Mouse (Mus musculus) MEL (cell line): ENCODE results near the gene Slc35f6. TPM values are rescaled to one million over a fixed set of nuclear protein-coding genes. Genes with fewer than 3 reads are reported as not detected.

Source experiments
- DNase-seq: peaks from one replicate; pipeline ENCODE4 v3.0.0; 2011; ENCODE audit warnings: low read depth, low spot score
- H3K27ac ChIP-seq: 2 replicates; pipeline ENCODE4 v1.5.1; 2012; ENCODE audit warnings: low read depth, mild to moderate bottlenecking, control low read depth, low read length, moderate library complexity; ENCODE audit not compliant: control insufficient read depth
- H3K27me3 ChIP-seq, 2 experiments: fragments of 150-350 bp in 1 of 2; sonication (generic) in 1 of 2; 2 replicates each; pipeline ENCODE4 v1.6.1; 2012; ENCODE audit warnings: low read length in 2 of 2, mild to moderate bottlenecking in 2 of 2, improper control_type of control experiment in 1 of 2, moderate library complexity in 1 of 2; ENCODE audit not compliant: insufficient read depth in 2 of 2, control insufficient read depth in 1 of 2
- H3K36me3 ChIP-seq, 2 experiments: 2 replicates each; pipeline ENCODE4 v1.6.1; 2012 to 2014; ENCODE audit warnings: low read length in 2 of 2, improper control_type of control experiment in 1 of 2, inconsistent platforms in 1 of 2, mild to moderate bottlenecking in 1 of 2; ENCODE audit not compliant: insufficient read depth in 2 of 2, control insufficient read depth in 1 of 2
- H3K4me1 ChIP-seq, 2 experiments: fragments of 150-350 bp in 1 of 2; sonication (generic) in 1 of 2; 2 replicates each; pipeline ENCODE4 v1.6.1; 2012; ENCODE audit warnings: low read length in 2 of 2, improper control_type of control experiment in 1 of 2, mild to moderate bottlenecking in 1 of 2; ENCODE audit not compliant: insufficient read depth in 2 of 2, control insufficient read depth in 1 of 2
- H3K4me3 ChIP-seq, 2 experiments: fragments of 150-350 bp in 1 of 2; sonication (generic) in 1 of 2; 2 replicates each; pipeline ENCODE4 v1.5.1; 2012; ENCODE audit warnings: low read depth in 2 of 2, low read length in 2 of 2, mild to moderate bottlenecking in 2 of 2, moderate library complexity in 2 of 2, control low read depth in 1 of 2, improper control_type of control experiment in 1 of 2; ENCODE audit not compliant: control insufficient read depth in 1 of 2, insufficient read depth in 1 of 2
- H3K79me2 ChIP-seq: 2 replicates; pipeline ENCODE4 v1.6.1; 2012; ENCODE audit warnings: mild to moderate bottlenecking, low read length, moderate library complexity; ENCODE audit not compliant: control insufficient read depth, poor library complexity, insufficient read depth
- H3K9ac ChIP-seq: 2 replicates; pipeline ENCODE4 v1.6.1; 2012; ENCODE audit warnings: low read depth, mild to moderate bottlenecking, control low read depth, low read length, moderate library complexity; ENCODE audit not compliant: control insufficient read depth, poor library complexity, severe bottlenecking
- H3K9me3 ChIP-seq: fragments of 150-350 bp; sonication (generic); replicated peaks from 2 replicates; pipeline ENCODE4 v1.6.1; 2012; ENCODE audit warnings: mild to moderate bottlenecking, low read length, improper control_type of control experiment, moderate library complexity; ENCODE audit not compliant: insufficient read depth
- CHD2 ChIP-seq: IDR thresholded peaks from 2 replicates; pipeline ENCODE4 v1.6.1; 2011; ENCODE audit warnings: low read length, improper control_type of control experiment
- CTCF ChIP-seq, 3 experiments: IDR thresholded peaks in 2 of 3; conservative IDR thresholded peaks in 1 of 3; 2 replicates each; pipeline ENCODE4 v1.5.1; 2011 to 2012; ENCODE audit warnings: low read length in 3 of 3, low read depth in 2 of 3, mild to moderate bottlenecking in 2 of 3, improper control_type of control experiment in 1 of 3, inconsistent platforms in 1 of 3, mixed read lengths in 1 of 3, moderate library complexity in 1 of 3; ENCODE audit not compliant: control insufficient read depth in 1 of 3, insufficient read depth in 1 of 3, poor library complexity in 1 of 3, severe bottlenecking in 1 of 3
- ELF1 ChIP-seq: IDR thresholded peaks from 2 replicates; pipeline ENCODE4 v1.6.1; 2014; ENCODE audit warnings: low read depth, mild to moderate bottlenecking, inconsistent platforms, low read length, improper control_type of control experiment, moderate library complexity
- GATA1 ChIP-seq: IDR thresholded peaks from 2 replicates; pipeline ENCODE4 v1.6.1; 2011; ENCODE audit warnings: low read depth, low read length, improper control_type of control experiment
- JUND ChIP-seq: IDR thresholded peaks from 2 replicates; pipeline ENCODE4 v1.6.1; 2011; ENCODE audit warnings: low read depth, mild to moderate bottlenecking, improper control_type of control experiment, low read length
- KAT2A ChIP-seq: conservative IDR thresholded peaks from 2 replicates; pipeline ENCODE4 v1.6.1; 2012; ENCODE audit warnings: low read depth, low read length, improper control_type of control experiment, inconsistent platforms
- MAFK ChIP-seq: IDR thresholded peaks from 2 replicates; pipeline ENCODE4 v1.6.1; 2011; ENCODE audit warnings: low read depth, mild to moderate bottlenecking, low read length, improper control_type of control experiment, borderline replicate concordance
- MEF2A ChIP-seq: IDR thresholded peaks from 2 replicates; pipeline ENCODE4 v1.6.1; 2014; ENCODE audit warnings: low read depth, mild to moderate bottlenecking, inconsistent platforms, low read length, improper control_type of control experiment; ENCODE audit not compliant: poor library complexity, insufficient replicate concordance, severe bottlenecking; ENCODE audit errors: extremely low read depth
- MXI1 ChIP-seq: IDR thresholded peaks from 2 replicates; pipeline ENCODE4 v1.6.1; 2011; ENCODE audit warnings: mild to moderate bottlenecking, low read depth, low read length, improper control_type of control experiment
- MYC ChIP-seq: IDR thresholded peaks from 2 replicates; pipeline ENCODE4 v1.6.1; 2011; ENCODE audit warnings: low read depth, mild to moderate bottlenecking, low read length, improper control_type of control experiment, moderate library complexity
- NELFE ChIP-seq: IDR thresholded peaks from 2 replicates; pipeline ENCODE4 v1.6.1; 2011; ENCODE audit warnings: low read depth, low read length, improper control_type of control experiment
- RAD21 ChIP-seq: IDR thresholded peaks from 2 replicates; pipeline ENCODE4 v1.6.1; 2011; ENCODE audit warnings: mild to moderate bottlenecking, low read depth, low read length, improper control_type of control experiment
- RCOR1 ChIP-seq: IDR thresholded peaks from 2 replicates; pipeline ENCODE4 v1.6.1; 2012; ENCODE audit warnings: low read depth, mild to moderate bottlenecking, inconsistent platforms, low read length, improper control_type of control experiment
- SIN3A ChIP-seq: IDR thresholded peaks from 2 replicates; pipeline ENCODE4 v1.6.1; 2012; ENCODE audit warnings: low read length, improper control_type of control experiment, inconsistent platforms
- TBP ChIP-seq: IDR thresholded peaks from 2 replicates; pipeline ENCODE4 v1.8.0; 2011; ENCODE audit warnings: low read depth, low read length, improper control_type of control experiment
- UBTF ChIP-seq: IDR thresholded peaks from 2 replicates; pipeline ENCODE4 v1.6.1; 2012; ENCODE audit warnings: low read depth, mild to moderate bottlenecking, inconsistent platforms, low read length, improper control_type of control experiment, moderate library complexity, borderline replicate concordance; ENCODE audit not compliant: insufficient read depth
- USF1 ChIP-seq: IDR thresholded peaks from 2 replicates; pipeline ENCODE4 v1.6.1; 2014; ENCODE audit warnings: low read depth, mild to moderate bottlenecking, inconsistent platforms, low read length, improper control_type of control experiment, moderate library complexity
- ZC3H11A ChIP-seq: IDR thresholded peaks from 2 replicates; pipeline ENCODE4 v1.6.1; 2012; ENCODE audit warnings: low read depth, mild to moderate bottlenecking, inconsistent platforms, low read length, improper control_type of control experiment
- ZNF384 ChIP-seq: IDR thresholded peaks from 2 replicates; pipeline ENCODE4 v1.6.1; 2012; ENCODE audit warnings: low read depth, mild to moderate bottlenecking, inconsistent platforms, low read length, improper control_type of control experiment
- polyA plus RNA-seq, 2 experiments: library from polyadenylated mRNA; stranded (reverse) in 1 of 2; unstranded in 1 of 2; fragments of >175 nt in 1 of 2; fragments of >200 nt in 1 of 2; gene quantifications; 2 replicates each; pipeline versions ENCODE4 v1.2.1 to v1.2.4; 2012; ENCODE audit warnings: low replicate concordance in 2 of 2, low read depth in 1 of 2; ENCODE audit not compliant: insufficient read length in 2 of 2, insufficient read depth in 1 of 2, missing spikeins in 1 of 2
- total RNA-seq: library from RNA; depleted of rRNA; stranded (reverse); fragments of 300-350 nt; gene quantifications from 2 replicates; pipeline ENCODE4 v1.2.3, GENCODE M21; 2012

The Slc35f6 gene
- total and polyA plus RNA-seq, 3 experiments: 18.0 to 32.4 TPM; not detected in 1

- Histone ChIP-seq H3K36me3 (no peaks in the 10 kb centered on the region), H3K27me3 (peaks cover 11 to 13% of the 10 kb centered on the region in 2 experiments)
- DNase-seq: peak; percentile 8
Measured at GRCm38 (mm10) chr5:30617851-30618250, 29.9 kb upstream of the Slc35f6 start.

GRCm38 (mm10) chr5:30618376-30619003, 29.2 kb upstream of the Slc35f6 start:
- DNase-seq: no peak
- TF ChIP-seq CTCF (IDR thresholded peaks at IDR 0.05 in 2 of 3, conservative IDR thresholded peaks at IDR 0.05 in 1 of 3; ENCODE audit: control insufficient read depth in 1 of 3, insufficient read depth in 1 of 3, low read depth in 2 of 3, low read length in 3 of 3, poor library complexity in 1 of 3, severe bottlenecking in 1 of 3) (no peak), SIN3A (no peak), MYC (no peak), JUND (no peak), MEF2A (no peak), NELFE (no peak), UBTF (no peak), MAFK (no peak), MXI1 (no peak), USF1 (no peak), TBP (no peak), RCOR1 (no peak), ZNF384 (no peak), KAT2A (no peak), ELF1 (no peak), CHD2 (no peak), ZC3H11A (no peak), RAD21 (no peak)
- H3K9ac ChIP-seq: no peak overlapping the region
- peaks cover 4 to 11% of the 10 kb centered on the region in 2 experiments for H3K27me3 ChIP-seq
- 0 out of 4 replicates have a peak, but pooled peaks cover 0 to 4% of the 10 kb centered on the region in 2 experiments for H3K4me1 ChIP-seq
- H3K9me3 ChIP-seq: no peaks in the 10 kb centered on the region
- H3K4me3 ChIP-seq: no peak overlapping the region
- no peaks in the 10 kb centered on the region for H3K79me2 ChIP-seq
- no peak overlapping the region for H3K27ac ChIP-seq
- no peaks in the 10 kb centered on the region for H3K36me3 ChIP-seq

More at GRCm38 (mm10) chr5:30617851-30618250, 29.9 kb upstream of the Slc35f6 start:
- no peaks in the 10 kb centered on the region for H3K9me3 ChIP-seq
- H3K27ac ChIP-seq: no peak overlapping the region
- H3K9ac ChIP-seq: no peak overlapping the region
- no peaks in the 10 kb centered on the region for H3K79me2 ChIP-seq
- no peak overlapping the region for H3K4me3 ChIP-seq
- TF ChIP-seq GATA1: no peak
- TF ChIP-seq, all 39 proteins: peak for 0
- 0 out of 4 replicates have a peak, but pooled peaks cover 0 to 4% of the 10 kb centered on the region in 2 experiments for H3K4me1 ChIP-seq
